Mouse (Mus musculus): Measurements from ENCODE around the gene Mtmr10. TPM values are rescaled to one million over a fixed set of nuclear protein-coding genes. Genes with fewer than 3 reads are reported as not detected.
A peak's percentile ranks its signal among the peaks of the same experiment; 100 is the strongest.

Gene Mtmr10
- polyA plus RNA-seq, 1 experiment from 2014 or later, result 12.3 TPM

DNA sequence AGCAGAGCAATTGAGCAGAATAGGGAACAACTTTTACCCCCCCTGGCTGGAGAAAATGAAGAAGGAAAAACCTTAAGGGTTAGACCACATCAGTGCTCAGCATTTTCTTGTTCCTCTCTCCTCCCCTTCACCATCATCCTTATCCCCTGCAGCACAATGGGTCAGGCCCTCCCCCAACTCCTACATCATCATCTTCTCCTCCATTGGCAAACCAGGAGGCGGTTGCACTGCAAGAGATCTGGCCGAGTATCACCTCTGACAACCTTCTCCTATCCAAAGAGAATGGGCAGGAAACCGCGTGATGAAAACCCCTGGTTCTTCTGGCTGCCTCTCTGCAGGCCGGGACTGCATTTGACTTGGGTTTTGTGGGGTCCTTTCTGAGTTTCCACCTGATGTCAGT lies 69.2 kb downstream of the Mtmr10 start:
- H3K4me3 ChIP-seq (replicated peaks), result no peak overlapping the region
- H3K9me3 ChIP-seq, result no peaks in the 10 kb centered on the region
- H3K4me2 ChIP-seq, result no peak overlapping the region
- no peak overlapping the region for H3K27ac ChIP-seq
- no peak overlapping the region for H3K9ac ChIP-seq
- H3K27me3 ChIP-seq, result no peaks in the 10 kb centered on the region
- 96% methylated on average over 5 of the region's 5 CpGs for WGBS
- no peak for ATAC-seq (ENCODE audit: low FRiP score)
- H3K36me3 ChIP-seq (replicated peaks), result peaks cover 58% of the 10 kb centered on the region
- H3K4me1 ChIP-seq, result peaks cover 12% of the 10 kb centered on the region; the same call in 1 of the 2 replicates

DNA sequence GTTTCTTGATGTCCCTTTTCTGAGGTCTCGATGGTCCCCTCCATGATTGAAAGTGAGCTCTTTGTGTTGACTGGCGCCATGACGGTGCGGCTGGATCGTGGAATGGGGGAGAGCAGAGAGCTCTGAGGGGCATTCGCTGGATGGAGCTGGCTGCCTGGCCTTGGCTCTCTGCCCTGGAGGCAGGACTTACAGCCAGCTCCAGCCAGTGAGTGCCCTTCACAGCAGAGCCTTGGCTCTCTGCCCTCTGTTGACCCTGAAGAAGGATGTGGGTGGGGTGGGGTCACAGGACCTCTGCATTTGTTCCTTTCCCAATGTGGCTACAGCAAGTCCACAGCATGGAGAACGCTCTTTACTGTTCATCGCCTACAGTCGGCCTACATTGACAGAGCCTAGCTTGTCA lies 70.0 kb downstream of the Mtmr10 start:
- Histone ChIP-seq H3K4me3 (replicated peaks) (no peak overlapping the region), H3K27ac (no peak overlapping the region), H3K4me2 (no peak overlapping the region), H3K9me3 (no peaks in the 10 kb centered on the region), H3K27me3 (no peaks in the 10 kb centered on the region), H3K9ac (no peak overlapping the region), H3K36me3 (replicated peaks) (peaks cover 64% of the 10 kb centered on the region), H3K4me1 (peaks cover 12% of the 10 kb centered on the region; the same call in 1 of the 2 replicates)
- WGBS, result 93% methylated on average over 9 of the region's 9 CpGs
- no peak for ATAC-seq (ENCODE audit: low FRiP score)

- ATAC-seq (ENCODE audit: low FRiP score), result no peak
- H3K9me3 ChIP-seq, result no peaks in the 10 kb centered on the region
- no peak overlapping the region for H3K9ac ChIP-seq
- H3K4me2 ChIP-seq, result no peak overlapping the region
- WGBS, result 88% methylated on average over 6 of the region's 6 CpGs
- no peak overlapping the region for H3K27ac ChIP-seq
- H3K36me3 ChIP-seq (replicated peaks), result peaks cover 64% of the 10 kb centered on the region
- H3K27me3 ChIP-seq, result no peaks in the 10 kb centered on the region
- H3K4me3 ChIP-seq (replicated peaks), result no peak overlapping the region
- H3K4me1 ChIP-seq, result peaks cover 12% of the 10 kb centered on the region; the same call in 1 of the 2 replicates
Measured at GRCm38 (mm10) chr7:64358666-64359065, 71.2 kb downstream of the Mtmr10 start.

DNA sequence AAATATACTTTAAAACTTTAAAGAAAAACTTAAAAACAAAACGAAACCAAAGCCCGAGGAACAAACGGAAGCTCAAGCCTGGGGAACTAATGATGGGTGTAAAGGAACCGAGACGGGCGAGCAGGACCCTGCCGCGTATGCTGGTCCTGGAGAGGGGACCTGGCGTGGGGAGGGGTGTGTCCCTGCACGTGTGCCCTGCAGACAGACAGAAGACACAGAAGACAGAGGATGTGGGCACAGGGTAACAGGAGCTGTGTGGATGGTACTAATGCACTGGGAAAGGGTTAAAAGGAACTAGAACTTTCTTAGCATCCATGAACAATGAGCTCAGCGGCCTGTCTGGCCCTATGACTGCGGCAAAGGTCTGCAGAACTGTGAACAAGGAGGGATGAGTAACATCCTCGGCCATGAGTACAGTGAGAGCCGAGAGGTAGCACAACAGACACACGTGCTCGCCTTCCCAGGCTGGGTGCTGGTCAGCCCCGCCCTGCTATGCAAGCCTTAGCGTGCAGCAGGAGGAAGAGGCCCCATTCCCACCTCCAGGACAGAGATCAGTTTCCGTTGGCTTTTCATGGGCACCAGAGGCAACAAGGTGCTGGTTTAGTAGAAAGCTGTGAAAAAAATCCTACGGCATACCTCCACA lies 72.6 kb downstream of the Mtmr10 start:
- 91% methylated on average over 20 of the region's 20 CpGs for WGBS
- Histone ChIP-seq H3K9me3 (no peaks in the 10 kb centered on the region), H3K4me2 (no peak overlapping the region), H3K4me3 (replicated peaks) (no peak overlapping the region), H3K27me3 (no peaks in the 10 kb centered on the region), H3K36me3 (replicated peaks) (peaks cover 74% of the 10 kb centered on the region), H3K9ac (no peak overlapping the region), H3K27ac (no peak overlapping the region), H3K4me1 (no peaks in the 10 kb centered on the region)
- no peak for ATAC-seq (ENCODE audit: low FRiP score)

DNA sequence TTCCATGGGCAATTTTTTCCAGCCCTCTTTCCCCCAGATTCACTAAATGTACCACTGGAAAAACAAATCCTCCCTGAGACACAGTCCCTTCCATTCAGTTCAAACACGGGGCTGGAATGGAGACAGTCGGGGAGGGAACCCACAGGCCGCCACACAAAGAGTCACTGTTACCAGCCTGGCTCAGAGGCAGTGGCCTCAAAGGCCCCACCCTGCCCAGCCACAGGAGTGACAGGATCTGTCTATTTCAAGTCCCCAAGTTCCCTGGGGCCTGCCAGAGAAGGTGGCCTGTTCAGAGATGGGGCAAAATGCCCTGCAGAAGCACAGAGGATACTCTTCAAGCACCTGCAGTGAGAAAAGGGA lies 73.1 kb downstream of the Mtmr10 start:
- H3K36me3 ChIP-seq (replicated peaks), result peaks cover 75% of the 10 kb centered on the region
- H3K9ac ChIP-seq, result no peak overlapping the region
- H3K4me1 ChIP-seq, result no peaks in the 10 kb centered on the region
- H3K4me2 ChIP-seq, result no peak overlapping the region
- no peak for ATAC-seq (ENCODE audit: low FRiP score)
- no peak overlapping the region for H3K27ac ChIP-seq
- no peaks in the 10 kb centered on the region for H3K9me3 ChIP-seq
- no peak overlapping the region for H3K4me3 ChIP-seq (replicated peaks)
- 71% methylated on average over 3 of the region's 3 CpGs for WGBS
- H3K27me3 ChIP-seq, result no peaks in the 10 kb centered on the region

- ATAC-seq (ENCODE audit: low FRiP score), result no peak
- peaks cover 74% of the 10 kb centered on the region for H3K36me3 ChIP-seq (replicated peaks)
- WGBS, result 94% methylated on average over 5 of the region's 5 CpGs
Measured at GRCm38 (mm10) chr7:64365863-64366262, 78.4 kb downstream of the Mtmr10 start.

GRCm38 (mm10) chr7:64369841-64370240 lies 82.4 kb downstream of the Mtmr10 start:
- Histone ChIP-seq H3K27me3 (no peaks in the 10 kb centered on the region), H3K36me3 (replicated peaks) (peaks cover 39% of the 10 kb centered on the region), H3K4me3 (replicated peaks) (no peak overlapping the region), H3K9ac (no peak overlapping the region), H3K9me3 (no peaks in the 10 kb centered on the region), H3K4me1 (peaks cover 9% of the 10 kb centered on the region), H3K27ac (no peak overlapping the region), H3K4me2 (no peak overlapping the region)
- ATAC-seq (ENCODE audit: low FRiP score), result no peak
- WGBS, result 94% methylated on average over 6 of the region's 6 CpGs

More at GRCm38 (mm10) chr7:64365863-64366262, 78.4 kb downstream of the Mtmr10 start:
- Histone ChIP-seq H3K4me2 (no peak overlapping the region), H3K9ac (no peak overlapping the region), H3K27ac (no peak overlapping the region), H3K9me3 (no peaks in the 10 kb centered on the region), H3K4me3 (replicated peaks) (no peak overlapping the region), H3K4me1 (no peaks in the 10 kb centered on the region), H3K27me3 (no peaks in the 10 kb centered on the region)

DNA sequence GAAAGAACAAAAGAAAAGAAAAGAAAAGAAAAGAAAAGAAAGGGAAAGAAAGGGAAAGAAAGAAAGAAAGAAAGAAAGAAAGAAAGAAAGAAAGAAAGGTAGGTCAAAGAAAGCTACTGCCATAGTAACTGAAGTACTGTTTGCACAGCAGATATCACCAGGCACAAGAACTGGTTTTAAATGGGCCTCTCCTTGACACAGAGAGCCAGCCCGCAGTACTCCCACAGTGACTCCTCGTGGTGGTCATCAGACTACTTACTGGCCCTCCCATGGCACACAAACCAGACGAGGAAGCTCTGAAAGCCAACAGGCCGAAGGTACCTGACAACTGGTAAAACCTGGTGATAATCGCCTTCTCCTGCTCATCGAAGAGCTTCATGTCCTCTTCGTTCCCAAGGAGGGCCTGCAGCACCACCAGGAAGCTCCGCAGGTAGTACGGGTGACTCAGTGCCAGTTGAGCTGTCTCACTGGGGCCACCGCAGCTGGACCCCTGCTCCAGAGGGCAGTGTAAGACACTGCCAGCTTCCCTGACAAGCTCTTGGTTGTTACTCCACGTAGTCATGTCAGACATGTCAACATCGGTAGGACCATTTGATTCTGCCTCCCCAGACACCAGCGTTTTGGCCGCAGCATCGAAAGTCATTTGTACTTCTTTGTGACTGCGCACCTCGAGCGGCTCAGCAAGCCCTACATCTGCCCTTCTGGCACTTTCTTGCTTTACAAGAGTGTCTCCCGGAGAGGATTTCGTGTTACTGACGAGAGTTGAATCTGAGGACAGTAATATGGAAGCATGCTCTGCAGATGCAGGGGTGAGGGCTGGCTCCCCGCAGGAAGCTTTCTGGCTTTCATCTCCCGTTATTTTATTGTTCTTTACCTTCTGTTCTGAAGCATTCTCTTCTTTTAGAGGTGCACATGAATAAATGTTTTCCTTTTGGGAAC lies 84.8 kb downstream of the Mtmr10 start:
- no peak overlapping the region for H3K4me2 ChIP-seq
- peaks cover 34% of the 10 kb centered on the region for H3K36me3 ChIP-seq (replicated peaks)
- H3K9me3 ChIP-seq, result no peaks in the 10 kb centered on the region
- no peak overlapping the region for H3K4me3 ChIP-seq (replicated peaks)
- no peaks in the 10 kb centered on the region for H3K27me3 ChIP-seq
- no peak for ATAC-seq (ENCODE audit: low FRiP score)
- 90% methylated on average over 23 of the region's 23 CpGs for WGBS
- no peak overlapping the region for H3K27ac ChIP-seq
- H3K4me1 ChIP-seq, result peaks cover 9% of the 10 kb centered on the region
- no peak overlapping the region for H3K9ac ChIP-seq

- WGBS, result 14% methylated on average over 18 of the region's 18 CpGs
- Histone ChIP-seq H3K27me3 (no peaks in the 10 kb centered on the region), H3K36me3 (replicated peaks) (peaks cover 41% of the 10 kb centered on the region), H3K9me3 (no peaks in the 10 kb centered on the region), H3K9ac (peak overlapping the region; percentile 66), H3K27ac (peak overlapping the region; percentile 97), H3K4me2 (peak overlapping the region; percentile 68), H3K4me3 (replicated peaks) (peak overlapping the region; percentile 64), H3K4me1 (peaks cover 9% of the 10 kb centered on the region)
- ATAC-seq (ENCODE audit: low FRiP score), result peak; percentile 48
Measured at GRCm38 (mm10) chr7:64373147-64373829, 85.8 kb downstream of the Mtmr10 start.

DNA sequence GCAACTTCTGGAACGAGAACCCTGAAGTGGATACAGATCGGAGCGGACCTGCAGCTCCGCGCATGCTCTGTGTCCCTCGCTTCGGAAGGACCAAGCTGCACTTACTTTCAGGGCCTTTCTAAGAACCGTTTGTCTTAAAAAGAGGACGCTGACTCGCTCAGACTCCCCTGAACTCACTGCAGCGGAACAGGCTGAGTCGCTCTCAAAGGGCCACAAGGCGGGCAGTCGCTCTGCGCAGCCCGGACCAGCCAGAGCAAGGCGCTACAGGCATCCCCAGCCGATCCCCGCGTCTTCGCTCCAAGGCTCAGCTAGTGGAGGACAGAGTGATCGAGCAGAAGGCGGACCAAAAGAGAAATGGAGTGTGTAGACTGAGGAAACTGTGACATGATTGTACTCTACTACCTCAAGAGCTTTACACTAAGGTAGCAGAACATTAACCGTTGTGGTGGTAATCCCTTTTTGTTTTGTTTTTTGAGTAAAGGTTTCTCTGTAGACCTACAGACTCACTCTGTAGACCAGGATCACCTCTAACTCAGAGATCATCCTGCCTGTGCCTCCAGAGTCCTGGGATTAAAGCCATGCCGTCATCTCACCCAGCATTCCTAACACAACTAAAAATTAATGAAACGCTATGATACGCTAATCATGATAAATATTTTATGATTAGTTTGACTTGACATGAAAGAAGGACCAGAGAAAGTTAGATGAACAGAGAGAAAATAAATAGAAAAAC lies 86.5 kb downstream of the Mtmr10 start, which contains the start of gene Fan1:
Gene Fan1 (minus strand): TSS at position 266 of the 733 bp plus-strand sequence.
- WGBS, result 4% methylated on average over 27 of the region's 27 CpGs
- no peaks in the 10 kb centered on the region for H3K9me3 ChIP-seq
- peaks cover 9% of the 10 kb centered on the region for H3K4me1 ChIP-seq
- H3K27me3 ChIP-seq, result no peaks in the 10 kb centered on the region
- ATAC-seq (ENCODE audit: low FRiP score), result peak; percentile 94
- peak within 1 kb of the TSS; percentile 66 for H3K9ac ChIP-seq
- peak within 1 kb of the TSS; percentile 64 for H3K4me3 ChIP-seq (replicated peaks)
- H3K4me2 ChIP-seq, result peak within 1 kb of the TSS; percentile 68
- H3K27ac ChIP-seq, result peak within 1 kb of the TSS; percentile 97
- peaks cover 41% of the 10 kb centered on the region for H3K36me3 ChIP-seq (replicated peaks)

Measured in forebrain, embryonic 12.5 days (tissue).